Mouse (Mus musculus) thymus, postnatal 25 days (tissue): ENCODE results near the gene Ncoa1.

Experiments
- DNase-seq: peaks from one replicate; pipeline ENCODE4 v3.0.0; 2022

The Ncoa1 gene

GRCm38 (mm10) chr12:4206106-4206505, 270.9 kb downstream of the Ncoa1 start:
- no peak for DNase-seq

- no peak for DNase-seq
These were observed 274.8 kb downstream of the Ncoa1 start for GRCm38 (mm10) chr12:4202206-4202605.

DNA sequence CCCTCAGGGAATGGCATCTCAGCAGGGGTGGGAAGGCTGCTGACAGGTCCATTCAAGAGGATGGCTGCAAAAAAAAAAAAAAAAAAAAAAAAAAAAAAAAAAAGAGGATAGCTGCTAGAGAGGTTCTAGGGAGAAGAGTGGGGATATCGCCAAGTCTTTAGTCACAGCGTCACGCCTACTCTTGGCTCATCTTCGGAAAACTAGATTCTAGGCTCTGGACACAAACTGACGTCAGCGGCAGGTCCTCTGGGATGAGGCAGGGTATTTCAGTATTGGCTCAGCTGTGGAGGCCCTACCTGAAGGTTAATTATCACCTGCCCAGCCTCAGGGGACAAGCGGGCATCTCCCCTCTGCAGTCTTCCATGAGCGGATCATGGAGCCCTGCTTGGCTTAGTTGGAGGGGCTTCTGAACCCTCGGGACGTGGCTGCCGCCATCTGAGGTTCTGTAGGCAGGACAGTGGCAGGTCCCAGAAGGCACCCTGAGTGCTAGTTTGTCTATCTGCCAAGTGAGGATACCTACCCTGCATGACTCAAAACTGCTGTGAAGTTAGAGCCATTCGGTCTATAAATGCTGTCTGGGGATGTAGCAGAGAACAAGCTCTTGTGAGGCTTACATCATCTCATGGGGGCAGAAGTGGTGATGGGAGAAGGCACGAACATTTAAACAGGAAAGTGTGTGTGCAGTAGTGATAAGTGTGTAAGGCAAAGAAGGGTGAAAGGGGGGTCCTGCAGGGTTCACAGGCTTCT, 275.4 kb downstream of the Ncoa1 start:
- no peak for DNase-seq

- DNase-seq, result no peak
These were observed 277.7 kb downstream of the Ncoa1 start for GRCm38 (mm10) chr12:4199271-4199670.

- DNase-seq, result no peak
These were observed 278.3 kb downstream of the Ncoa1 start for GRCm38 (mm10) chr12:4198702-4199101.
